Mouse (Mus musculus): ENCODE measurements around the gene Stxbp1. TPM values are rescaled to one million over a fixed set of nuclear protein-coding genes. Genes with fewer than 3 reads are reported as not detected.

Gene Stxbp1
- 1 to 10 TPM; 4.8 to 5.4 TPM for total RNA-seq (2023)

GRCm38 (mm10) chr2:32846805-32847467 lies at the start of gene Stxbp1:
Stxbp1 (minus strand) TSS chr2:32847245.

GRCm38 (mm10) chr2:32875675-32876489 lies 28.8 kb upstream of the Stxbp1 start, which contains the start of gene Fam129b:
Fam129b (plus strand) TSS chr2:32876114.

GRCm38 (mm10) chr2:32784048-32784681 lies 62.9 kb downstream of the Stxbp1 start, which contains the start of gene Cfap157:
Cfap157 (minus strand) TSS chr2:32784428.

GRCm38 (mm10) chr2:32775359-32776074 lies 71.5 kb downstream of the Stxbp1 start, which contains the start of the genes Ttc16 and Ptrh1:
Ttc16 (minus strand) TSS chr2:32775633.
Ptrh1 (plus strand) TSS chr2:32775786.

GRCm38 (mm10) chr2:32757056-32757845 lies 89.8 kb downstream of the Stxbp1 start, which contains the start of gene Tor2a:
Tor2a (plus strand) TSS chr2:32757234.

GRCm38 (mm10) chr2:32740916-32741272 lies 106.2 kb downstream of the Stxbp1 start, which contains the start of gene 6330409D20Rik:
6330409D20Rik (minus strand) TSS chr2:32741016.

Other genes starting within 250 kb of the Stxbp1 start
- gene St6galnac6, start 247.5 kb downstream of the Stxbp1 start, total RNA-seq (2023) = 10 to 100 TPM in 1 of 2 experiments, 1 to 10 TPM in 1; 6.3 to 10.6 TPM
- not detected for gene Ak1, start 225.5 kb downstream of the Stxbp1 start, total RNA-seq (2023)
- gene Eng, start 200.7 kb downstream of the Stxbp1 start, total RNA-seq (2023) = under 1 TPM; 0.36 to 0.84 TPM
- 10 to 100 TPM; 30.3 to 36.4 TPM for gene Fpgs, start 143.1 kb downstream of the Stxbp1 start, total RNA-seq (2023)
- 100 to 1,000 TPM; 160 to 188 TPM for gene Cdk9, start 134.2 kb downstream of the Stxbp1 start, total RNA-seq (2023)
- 100 to 1,000 TPM; 113 to 116 TPM for gene Sh2d3c, start 126.2 kb downstream of the Stxbp1 start, total RNA-seq (2023)
- not detected for gene 6330409D20Rik, start 106.2 kb downstream of the Stxbp1 start, total RNA-seq (2023)
- gene Tor2a, start 90.0 kb downstream of the Stxbp1 start, total RNA-seq (2023) = 10 to 100 TPM; 35.6 to 37.1 TPM
- gene Ttc16, start 71.6 kb downstream of the Stxbp1 start, total RNA-seq (2023) = under 1 TPM in 1 of 2 experiments, not detected in 1; 0.15 TPM
- gene Ptrh1, start 71.5 kb downstream of the Stxbp1 start, total RNA-seq (2023) = 1 to 10 TPM; 2.5 to 3.8 TPM
- not detected for gene Cfap157, start 62.8 kb downstream of the Stxbp1 start, total RNA-seq (2023)
- 1 to 10 TPM in 1 of 2 experiments, under 1 TPM in 1; 0.80 to 1.8 TPM for gene Fam129b, start 28.9 kb upstream of the Stxbp1 start, total RNA-seq (2023)
- gene Rpl12, start 114.3 kb upstream of the Stxbp1 start, total RNA-seq (2023) = 100 to 1,000 TPM; 830 to 892 TPM
- gene Lrsam1, start 114.4 kb upstream of the Stxbp1 start, total RNA-seq (2023) = 10 to 100 TPM; 19.2 to 19.4 TPM
- gene Slc2a8, start 134.8 kb upstream of the Stxbp1 start, total RNA-seq (2023) = 10 to 100 TPM in 1 of 2 experiments, 1 to 10 TPM in 1; 7.0 to 11.9 TPM